Mouse (Mus musculus) C2C12 (cell line): ENCODE measurements around the gene Commd4.

Experiments
- CEBPB ChIP-seq: IDR thresholded peaks from one replicate; pipeline ENCODE4 v1.6.1; 2011; ENCODE audit warnings: low read depth, mild to moderate bottlenecking, control low read depth, moderate library complexity
- CTCF ChIP-seq: IDR thresholded peaks from one replicate; pipeline ENCODE4 v1.5.1; 2011; ENCODE audit not compliant: control insufficient read depth, insufficient read depth, insufficient read length
- FOSL1 ChIP-seq: IDR thresholded peaks from one replicate; pipeline ENCODE4 v1.8.0; 2011; ENCODE audit warnings: mild to moderate bottlenecking, low read length; ENCODE audit not compliant: poor library complexity, insufficient read depth, severe bottlenecking
- MAX ChIP-seq: IDR thresholded peaks from one replicate; pipeline ENCODE4 v1.6.1; 2011; ENCODE audit warnings: mild to moderate bottlenecking, control low read depth
- MYOD1 ChIP-seq: IDR thresholded peaks from one replicate; pipeline ENCODE4 v1.6.1; 2011; ENCODE audit warnings: low read depth; ENCODE audit not compliant: control insufficient read depth, insufficient read length
- USF1 ChIP-seq: IDR thresholded peaks from one replicate; pipeline ENCODE4 v1.6.1; 2011; ENCODE audit warnings: low read depth, mild to moderate bottlenecking, control low read depth, moderate library complexity

- TF ChIP-seq CTCF (no peak), FOSL1 (no peak), MAX (no peak), MYOD1 (no peak), CEBPB (no peak), USF1 (no peak)
Observed at GRCm38 (mm10) chr9:57137777-57138176, 20.4 kb downstream of the Commd4 start.
